Mouse (Mus musculus) hindbrain, embryonic 16.5 days (tissue): ENCODE results near the gene BC051019. TPM values are rescaled to one million over a fixed set of nuclear protein-coding genes. Genes with fewer than 3 reads are reported as not detected.

Source experiments
- ATAC-seq: fragments of 200-750 bp; cut with Nextera tagmentation; 2 replicates; pipeline ENCODE4 v1.8.0; 2017; ENCODE audit warnings: moderate TSS enrichment, moderate library complexity
- H3K27ac ChIP-seq: fragments of 300-500 bp; sonication (generic); 2 replicates; pipeline ENCODE4 v1.5.1; 2014; ENCODE audit warnings: low read depth, mild to moderate bottlenecking, control low read depth, low read length, moderate library complexity
- H3K27me3 ChIP-seq: fragments of 300-500 bp; sonication (generic); replicated peaks from 2 replicates; pipeline ENCODE4 v1.6.1; 2014; ENCODE audit warnings: low read length; ENCODE audit not compliant: control insufficient read depth, insufficient read depth
- H3K36me3 ChIP-seq: fragments of 300-500 bp; sonication (generic); 2 replicates; pipeline ENCODE4 v1.6.1; 2014; ENCODE audit warnings: mild to moderate bottlenecking, low read length, moderate library complexity, mixed read lengths; ENCODE audit not compliant: control insufficient read depth, insufficient read depth
- H3K4me1 ChIP-seq: fragments of 300-500 bp; sonication (generic); 2 replicates; pipeline ENCODE4 v1.6.1; 2014; ENCODE audit warnings: low read depth, low read length; ENCODE audit not compliant: control insufficient read depth, insufficient read depth
- H3K4me2 ChIP-seq: fragments of 300-500 bp; sonication (generic); 2 replicates; pipeline ENCODE4 v1.6.1; 2014; ENCODE audit warnings: mild to moderate bottlenecking, low read length, control low read depth, moderate library complexity
- H3K4me3 ChIP-seq: fragments of 300-500 bp; sonication (generic); 2 replicates; pipeline ENCODE4 v1.5.1; 2014; ENCODE audit warnings: mild to moderate bottlenecking, low read length, control low read depth, moderate library complexity
- H3K9ac ChIP-seq: fragments of 300-500 bp; sonication (generic); 2 replicates; pipeline ENCODE4 v1.6.1; 2014; ENCODE audit warnings: low read depth, mild to moderate bottlenecking, control low read depth, low read length, moderate library complexity
- H3K9me3 ChIP-seq: fragments of 300-500 bp; sonication (generic); 2 replicates; pipeline ENCODE4 v1.6.1; 2014; ENCODE audit warnings: mild to moderate bottlenecking, low read length, moderate library complexity; ENCODE audit not compliant: control insufficient read depth
- WGBS: fragments of 180-500 bp; shearing (Covaris S2); extraction: QIAGEN DNeasy Blood & Tissue Kit; methylation state at CpG from one replicate; pipeline ENCODE4 v1.1.7; 2014; 5-methylcytosine and 5-hydroxymethylcytosine counted together
- polyA plus RNA-seq: library from polyadenylated mRNA; unstranded; fragments of >200 nt; fragmentation: Nextera tagmentation; extraction: Ambion mirVana; gene quantifications from 2 replicates; pipeline ENCODE4 v1.2.1, GENCODE M21; 2015

BC051019 gene
- polyA plus RNA-seq, 1 experiment from 2014 or later: 0.28 TPM

DNA sequence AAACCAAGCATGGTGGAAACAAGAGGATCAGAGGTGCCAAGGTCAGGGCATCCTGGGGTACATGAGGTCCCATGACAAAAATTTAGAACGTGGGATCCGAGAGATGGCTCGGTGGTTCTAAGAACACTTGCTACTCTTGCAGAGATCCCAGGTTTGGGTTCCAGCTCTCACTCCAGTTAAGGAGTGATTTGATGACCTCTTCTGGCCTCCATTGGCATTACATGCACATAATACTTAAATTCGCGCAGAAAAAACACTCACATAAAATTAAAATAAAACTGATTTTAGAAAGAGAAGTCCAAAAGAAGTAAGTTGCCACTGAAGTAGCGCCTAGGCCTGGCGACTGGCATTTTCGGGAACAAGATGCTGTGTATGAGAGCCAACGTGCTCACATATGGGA lies 4.4 kb downstream of the BC051019 start:
- Histone ChIP-seq H3K36me3 (no peaks in the 10 kb centered on the region), H3K4me3 (no peak overlapping the region), H3K9ac (no peak overlapping the region), H3K27me3 (no peaks in the 10 kb centered on the region), H3K4me2 (no peak overlapping the region), H3K4me1 (no peaks in the 10 kb centered on the region), H3K27ac (no peak overlapping the region), H3K9me3 (no peaks in the 10 kb centered on the region)
- 66% methylated on average over 9 of the region's 9 CpGs for WGBS
- ATAC-seq: no peak

DNA sequence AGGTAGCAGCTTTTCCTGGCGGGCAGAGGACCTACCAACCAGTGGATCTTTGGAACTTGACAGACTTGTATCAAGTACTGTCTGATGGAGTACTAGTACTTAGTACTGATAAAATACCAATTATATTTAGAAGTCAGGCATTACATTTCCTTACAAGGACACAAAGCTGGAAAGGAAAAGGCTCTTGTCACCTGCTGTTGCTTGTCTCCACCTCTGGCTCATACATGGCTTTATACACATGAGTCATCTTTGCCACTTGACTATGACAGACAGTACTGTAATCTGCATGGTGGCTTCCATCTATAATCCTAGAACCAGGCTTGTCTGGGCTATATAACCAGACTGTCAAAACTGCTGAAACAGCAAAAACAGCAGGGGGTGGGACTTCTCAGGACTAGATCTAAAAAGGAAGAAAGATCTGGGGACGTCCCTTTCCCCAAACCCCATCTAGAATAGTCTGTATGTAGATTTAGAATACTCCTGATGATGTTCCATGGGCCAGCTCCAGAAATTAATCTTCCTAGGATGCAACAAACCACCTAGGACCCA lies 10.1 kb downstream of the BC051019 start:
- ATAC-seq: no peak
- Histone ChIP-seq H3K9me3 (no peaks in the 10 kb centered on the region), H3K27me3 (no peaks in the 10 kb centered on the region), H3K4me2 (no peak overlapping the region), H3K27ac (no peak overlapping the region), H3K9ac (no peak overlapping the region), H3K4me3 (no peak overlapping the region), H3K36me3 (0 out of 2 replicates have a peak, but pooled peaks cover 2% of the 10 kb centered on the region), H3K4me1 (no peaks in the 10 kb centered on the region)
- 92% methylated on average over 2 of the region's 2 CpGs for WGBS

DNA sequence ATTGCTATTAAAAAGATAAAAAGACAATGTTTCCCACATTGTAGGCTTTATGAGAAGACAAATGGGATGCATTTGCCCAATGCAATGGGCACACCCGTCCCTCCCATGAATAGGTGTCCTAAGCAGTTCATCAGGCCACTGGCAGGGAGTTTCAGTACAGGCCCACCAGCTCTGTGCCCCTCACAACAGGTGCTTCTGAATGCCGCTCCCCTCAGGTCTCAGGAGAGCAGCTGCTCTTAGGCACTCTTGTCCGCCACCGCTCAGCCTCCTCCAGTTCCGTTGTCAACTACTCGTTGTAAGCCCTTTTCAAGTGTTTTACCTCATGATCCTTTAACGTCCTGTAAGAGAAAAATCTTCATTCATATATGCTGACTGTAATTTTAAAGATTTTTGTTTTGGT lies 11.5 kb downstream of the BC051019 start:
- H3K27me3 ChIP-seq: no peaks in the 10 kb centered on the region
- ATAC-seq: no peak
- H3K36me3 ChIP-seq: 0 out of 2 replicates have a peak, but pooled peaks cover 2% of the 10 kb centered on the region
- H3K9ac ChIP-seq: no peak overlapping the region
- no peak overlapping the region for H3K27ac ChIP-seq
- no peaks in the 10 kb centered on the region for H3K9me3 ChIP-seq
- 93% methylated on average over 7 of the region's 7 CpGs for WGBS
- no peak overlapping the region for H3K4me2 ChIP-seq
- H3K4me1 ChIP-seq: no peaks in the 10 kb centered on the region
- H3K4me3 ChIP-seq: no peak overlapping the region

- 0 out of 2 replicates have a peak, but pooled peaks cover 2% of the 10 kb centered on the region for H3K36me3 ChIP-seq
- ATAC-seq: no peak
- WGBS: 92% methylated on average over 1 of the region's 1 CpGs
Measured at GRCm38 (mm10) chr7:109710069-109710468, 13.6 kb downstream of the BC051019 start.

DNA sequence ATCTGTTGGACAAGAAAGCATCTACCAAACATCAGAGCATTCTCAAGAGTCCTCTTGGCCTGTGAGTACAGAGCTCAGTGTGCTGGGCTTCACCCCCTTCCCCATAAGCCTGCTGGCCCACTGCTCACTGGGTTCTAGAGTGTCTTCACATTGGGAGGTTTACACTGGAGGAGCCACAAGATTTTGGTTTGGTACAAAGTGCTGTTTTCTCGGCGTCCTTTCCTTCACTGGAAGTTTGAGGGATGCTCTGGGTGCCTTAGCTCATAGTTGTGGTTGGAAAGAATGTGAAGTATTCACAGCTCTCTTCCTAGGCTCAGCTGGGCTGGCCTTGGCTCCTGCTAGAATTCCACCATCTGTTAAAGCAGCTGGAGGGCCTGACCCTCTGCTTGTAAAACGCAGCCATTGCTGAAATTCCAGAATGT lies 14.7 kb downstream of the BC051019 start:
- 0 out of 2 replicates have a peak, but pooled peaks cover 2% of the 10 kb centered on the region for H3K36me3 ChIP-seq
- H3K4me1 ChIP-seq: no peaks in the 10 kb centered on the region
- no peaks in the 10 kb centered on the region for H3K9me3 ChIP-seq
- no peak overlapping the region for H3K4me2 ChIP-seq
- no peak overlapping the region for H3K4me3 ChIP-seq
- no peak for ATAC-seq
- no peaks in the 10 kb centered on the region for H3K27me3 ChIP-seq
- no peak overlapping the region for H3K9ac ChIP-seq
- WGBS: 69% methylated on average over 3 of the region's 3 CpGs
- no peak overlapping the region for H3K27ac ChIP-seq

More at GRCm38 (mm10) chr7:109710069-109710468, 13.6 kb downstream of the BC051019 start:
- Histone ChIP-seq H3K4me1 (no peaks in the 10 kb centered on the region), H3K27ac (no peak overlapping the region), H3K4me3 (no peak overlapping the region), H3K9me3 (no peaks in the 10 kb centered on the region), H3K27me3 (no peaks in the 10 kb centered on the region), H3K4me2 (no peak overlapping the region), H3K9ac (no peak overlapping the region)

- 0 out of 2 replicates have a peak, but pooled peaks cover 2% of the 10 kb centered on the region for H3K36me3 ChIP-seq
- WGBS: 53% methylated on average over 4 of the region's 4 CpGs
- no peak for ATAC-seq
- H3K4me1 ChIP-seq: no peaks in the 10 kb centered on the region
- no peak overlapping the region; the same call in 1 of the 2 replicates for H3K9ac ChIP-seq
- H3K4me2 ChIP-seq: no peak overlapping the region
- no peak overlapping the region for H3K27ac ChIP-seq
- H3K4me3 ChIP-seq: no peak overlapping the region
- H3K9me3 ChIP-seq: no peaks in the 10 kb centered on the region
- H3K27me3 ChIP-seq: no peaks in the 10 kb centered on the region
Measured at GRCm38 (mm10) chr7:109707023-109707785, 16.4 kb downstream of the BC051019 start.

GRCm38 (mm10) chr7:109704461-109704860 lies 19.2 kb downstream of the BC051019 start:
- no peak for ATAC-seq
- Histone ChIP-seq H3K4me3 (peak overlapping the region; percentile 75), H3K9ac (no peak overlapping the region), H3K4me1 (no peaks in the 10 kb centered on the region), H3K36me3 (0 out of 2 replicates have a peak, but pooled peaks cover 2% of the 10 kb centered on the region), H3K9me3 (no peaks in the 10 kb centered on the region), H3K27ac (no peak overlapping the region), H3K4me2 (peak overlapping the region; percentile 89), H3K27me3 (no peaks in the 10 kb centered on the region)
- 60% methylated on average over 3 of the region's 3 CpGs for WGBS

- H3K9me3 ChIP-seq: no peaks in the 10 kb centered on the region
- no peaks in the 10 kb centered on the region for H3K4me1 ChIP-seq
- no peak for ATAC-seq
- H3K9ac ChIP-seq: peak overlapping the region; percentile 80
- H3K36me3 ChIP-seq: 0 out of 2 replicates have a peak, but pooled peaks cover 2% of the 10 kb centered on the region
- WGBS: under 1% methylated on average over 17 of the region's 17 CpGs
- H3K27me3 ChIP-seq: no peaks in the 10 kb centered on the region
- peak overlapping the region; percentile 76 for H3K27ac ChIP-seq
- peak overlapping the region; percentile 89 for H3K4me2 ChIP-seq
- H3K4me3 ChIP-seq: peak overlapping the region; percentile 75
Measured at GRCm38 (mm10) chr7:109704016-109704377, 19.7 kb downstream of the BC051019 start.

DNA sequence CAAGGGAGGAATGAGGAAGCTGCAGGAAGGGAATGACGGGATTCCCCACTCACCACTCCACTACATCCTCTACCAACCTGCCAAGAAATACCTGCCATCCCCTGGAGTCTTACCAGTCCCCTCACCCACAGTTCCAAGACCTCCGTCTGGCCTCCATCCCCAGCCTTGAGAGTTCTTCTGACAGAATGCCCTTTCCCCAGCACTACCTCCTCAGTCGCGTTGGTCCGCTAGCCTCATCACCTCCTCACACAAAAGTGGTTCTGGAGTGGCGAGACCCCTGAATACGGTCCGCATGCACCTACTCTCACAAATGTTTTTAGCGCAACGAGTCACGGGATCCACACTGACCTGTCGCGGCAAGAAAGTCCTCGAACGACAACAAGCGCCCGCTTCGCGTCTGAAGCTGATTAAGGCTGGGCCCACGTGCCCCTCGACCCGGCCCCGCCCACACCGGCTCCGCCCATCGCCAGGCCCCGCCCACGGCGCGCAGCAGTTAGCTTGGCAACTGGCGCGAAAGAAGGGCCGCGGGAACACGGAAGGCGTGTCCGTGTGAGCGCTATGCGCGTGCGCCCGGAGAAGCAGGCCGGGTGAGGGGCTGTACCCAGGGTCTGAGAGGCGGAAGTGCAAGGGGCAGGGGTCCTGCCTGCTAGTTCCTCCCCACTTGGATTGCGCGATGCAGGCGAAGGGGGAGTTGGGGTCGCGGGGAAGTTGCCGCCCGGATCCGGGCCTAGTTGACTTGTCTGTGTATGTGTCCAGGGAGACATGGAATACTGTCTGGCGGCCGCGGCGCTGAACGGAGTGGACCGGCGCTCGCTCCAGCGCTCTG lies 20.2 kb downstream of the BC051019 start, which contains the start of the genes St5 and Akip1:
St5 (minus strand) TSS at position 416 of the 826 bp plus-strand sequence.
Akip1 (plus strand) TSS at position 501 of the 826 bp plus-strand sequence.
- no peaks in the 10 kb centered on the region for H3K36me3 ChIP-seq
- WGBS: under 1% methylated on average over 61 of the region's 61 CpGs
- peak within 1 kb of the TSS; percentile 76 for H3K27ac ChIP-seq
- no peaks in the 10 kb centered on the region for H3K4me1 ChIP-seq
- H3K9ac ChIP-seq: peak within 1 kb of the TSS; percentile 80
- H3K27me3 ChIP-seq: no peaks in the 10 kb centered on the region
- no peaks in the 10 kb centered on the region for H3K9me3 ChIP-seq
- ATAC-seq: peak; percentile 97
- peak within 1 kb of the TSS; percentile 89 for H3K4me2 ChIP-seq
- peak within 1 kb of the TSS; percentile 75 for H3K4me3 ChIP-seq
